ENCODE assay signal across 9 mouse cellular contexts in genomic region chr1:104332666-104333370, GRCm38 (mm10).
"Had no signal": no experiment of that assay in that cellular context is flagged by ENCODE, and none has a peak within 500 bp of the region (broad histone marks: within the 10 kb centered on the region; RNA-seq: fewer than 3 reads in every experiment).

No protein-coding gene starts in this region.

- ATAC-seq: liver, postnatal 0 days; midbrain, embryonic 16.5 days had no signal

- DNase-seq: kidney, postnatal 10 days; liver, embryonic 13.5 days; liver, postnatal 0 days; right cerebral cortex, postnatal 25 days; thymus, postnatal 36 days had no signal

- H3K9me3 ChIP-seq: limb, embryonic 10.5 days; liver, embryonic 13.5 days; midbrain, embryonic 12.5 days had no signal

- H3K9ac ChIP-seq: liver, embryonic 13.5 days; liver, postnatal 0 days; midbrain, embryonic 12.5 days had no signal

- H3K27me3 ChIP-seq: liver, embryonic 13.5 days; midbrain, embryonic 12.5 days had no signal

- H3K4me3 ChIP-seq: left cerebral cortex, adult 2 months; limb, embryonic 10.5 days; liver, embryonic 13.5 days; midbrain, embryonic 12.5 days had no signal

- H3K4me1 ChIP-seq: limb, embryonic 10.5 days; liver, embryonic 13.5 days; midbrain, embryonic 12.5 days had no signal

- H3K36me3 ChIP-seq: limb, embryonic 10.5 days; liver, embryonic 13.5 days; midbrain, embryonic 12.5 days had no signal

- H3K4me2 ChIP-seq: liver, embryonic 13.5 days; midbrain, embryonic 12.5 days had no signal

- H3K27ac ChIP-seq: left cerebral cortex, adult 2 months; limb, embryonic 10.5 days; liver, embryonic 13.5 days; midbrain, embryonic 12.5 days had no signal
